Mouse (Mus musculus) myocyte (in vitro differentiated cells): Measurements from ENCODE around the gene Ablim1.

ENCODE experiments used
- CEBPB ChIP-seq: IDR thresholded peaks from 2 replicates; pipeline ENCODE4 v1.6.1; 2011; ENCODE audit warnings: mild to moderate bottlenecking, moderate library complexity; ENCODE audit not compliant: poor library complexity, insufficient read depth, severe bottlenecking
- E2F4 ChIP-seq: IDR thresholded peaks from one replicate; pipeline ENCODE4 v1.6.1; 2011; ENCODE audit warnings: mild to moderate bottlenecking, control low read depth, moderate library complexity; ENCODE audit not compliant: insufficient read depth
- MAX ChIP-seq: IDR thresholded peaks from one replicate; pipeline ENCODE4 v1.6.1; 2011; ENCODE audit warnings: low read depth, mild to moderate bottlenecking, control low read depth
- MYOD1 ChIP-seq, 3 experiments: IDR thresholded peaks; one replicate each; pipeline ENCODE4 v1.6.1; 2011; ENCODE audit warnings: control low read depth in 2 of 3, low read depth in 2 of 3, mild to moderate bottlenecking in 2 of 3, moderate library complexity in 1 of 3; ENCODE audit not compliant: insufficient read length in 2 of 3, control insufficient read depth in 1 of 3
- MYOG ChIP-seq, 3 experiments: IDR thresholded peaks; one replicate each; pipeline ENCODE4 v1.6.1; 2011; ENCODE audit warnings: control low read depth in 2 of 3, low read depth in 2 of 3, mild to moderate bottlenecking in 2 of 3; ENCODE audit not compliant: insufficient read length in 2 of 3, control insufficient read depth in 1 of 3, insufficient read depth in 1 of 3
- POLR2A ChIP-seq: IDR thresholded peaks from one replicate; pipeline ENCODE4 v1.6.1; 2011; ENCODE audit warnings: low read depth, mild to moderate bottlenecking, control low read depth, moderate library complexity; ENCODE audit not compliant: insufficient read length
- POLR2AphosphoS2 ChIP-seq: IDR thresholded peaks from one replicate; pipeline ENCODE4 v1.6.1; 2011; ENCODE audit warnings: low read depth, control low read depth; ENCODE audit not compliant: insufficient read length
- REST ChIP-seq: IDR thresholded peaks from one replicate; pipeline ENCODE4 v1.6.1; 2011; ENCODE audit warnings: mild to moderate bottlenecking, control low read depth, moderate library complexity; ENCODE audit not compliant: insufficient read depth, insufficient read length
- SRF ChIP-seq: IDR thresholded peaks from one replicate; pipeline ENCODE4 v1.6.1; 2011; ENCODE audit warnings: low read depth; ENCODE audit not compliant: control insufficient read depth, insufficient read length
- TCF12 ChIP-seq: IDR thresholded peaks from one replicate; pipeline ENCODE4 v1.6.1; 2011; ENCODE audit warnings: mild to moderate bottlenecking, control low read depth; ENCODE audit not compliant: poor library complexity, insufficient read depth, severe bottlenecking
- TCF3 ChIP-seq: IDR thresholded peaks from one replicate; pipeline ENCODE4 v1.6.1; 2011; ENCODE audit warnings: low read depth, control low read depth; ENCODE audit not compliant: insufficient read length
- USF1 ChIP-seq: IDR thresholded peaks from one replicate; pipeline ENCODE4 v1.6.1; 2011; ENCODE audit warnings: low read depth, mild to moderate bottlenecking, control low read depth, moderate library complexity

DNA sequence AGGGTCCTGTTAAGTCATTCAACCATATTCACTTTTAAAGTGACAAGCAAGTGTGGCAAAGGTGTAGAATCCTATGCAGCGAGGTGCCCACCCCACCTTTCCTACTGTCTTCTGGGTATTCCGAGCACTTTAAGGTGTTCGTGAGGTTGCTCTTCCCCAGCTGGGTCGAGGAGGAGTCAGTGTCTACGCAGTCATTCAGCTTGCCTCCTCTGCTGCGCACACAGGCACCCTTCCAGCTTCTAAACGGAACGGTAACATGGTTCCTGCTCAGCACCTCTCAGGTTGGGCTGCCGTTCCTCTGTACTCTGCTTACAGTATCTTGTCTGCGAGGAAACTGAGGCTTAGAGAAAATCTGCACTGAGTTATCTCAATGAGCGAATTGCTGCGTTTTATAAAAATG is 40.4 kb downstream of the Ablim1 start:
- TF ChIP-seq USF1: no peak
- no peak for TF ChIP-seq POLR2A
- TF ChIP-seq MYOG (IDR thresholded peaks at IDR 0.05; ENCODE audit: control insufficient read depth in 1 of 3, insufficient read depth in 1 of 3, insufficient read length in 2 of 3, low read depth in 2 of 3): no peak
- no peak for TF ChIP-seq TCF12
- no peak for TF ChIP-seq E2F4
- no peak for TF ChIP-seq SRF
- TF ChIP-seq POLR2AphosphoS2: no peak
- TF ChIP-seq MYOD1 (IDR thresholded peaks at IDR 0.05; ENCODE audit: control insufficient read depth in 1 of 3, insufficient read length in 2 of 3, low read depth in 2 of 3): no peak
- TF ChIP-seq CEBPB: no peak
- no peak for TF ChIP-seq REST
- TF ChIP-seq MAX: no peak
- no peak for TF ChIP-seq TCF3
